Mouse (Mus musculus): ENCODE measurements around the gene Cyp2f2. TPM values are rescaled to one million over a fixed set of nuclear protein-coding genes. Genes with fewer than 3 reads are reported as not detected.

Cyp2f2 gene
- polyA plus RNA-seq, 1 experiment from 2014 or later: 75.8 TPM

DNA sequence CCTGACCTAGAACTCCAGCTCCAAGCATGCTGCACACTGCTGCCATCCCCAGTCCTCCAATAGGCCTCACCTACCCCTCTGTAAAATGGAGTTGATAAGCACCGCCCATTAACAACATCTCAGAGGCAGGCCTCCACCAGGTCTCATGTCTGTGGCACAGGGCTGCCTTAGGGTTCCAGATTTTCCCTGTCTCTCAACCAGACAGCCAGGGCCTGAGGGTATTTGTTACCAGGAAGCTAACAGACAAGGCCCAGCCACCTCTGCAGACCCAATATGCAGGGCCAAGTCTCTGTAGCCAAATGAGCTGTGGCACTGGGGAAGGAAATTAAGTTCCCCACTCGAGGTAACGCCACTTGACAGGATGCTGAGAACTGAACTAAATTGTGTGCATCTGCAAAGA is 41.2 kb downstream of the Cyp2f2 start:
- Histone ChIP-seq H3K9ac (ENCODE audit: low read length) (no peak overlapping the region), H3K27me3 (ENCODE audit: control insufficient read depth, insufficient read depth, low read depth, low read length) (no peaks in the 10 kb centered on the region), H3K4me2 (ENCODE audit: low read depth, low read length) (no peak overlapping the region), H3K9me3 (ENCODE audit: control insufficient read depth, low read length) (no peaks in the 10 kb centered on the region), H3K27ac (ENCODE audit: low read length) (no peak overlapping the region), H3K4me1 (replicated peaks; ENCODE audit: control insufficient read depth, insufficient read depth, low read length) (peaks cover 44% of the 10 kb centered on the region), H3K36me3 (ENCODE audit: control insufficient read depth, insufficient read depth, low read length) (peaks cover 27% of the 10 kb centered on the region), H3K4me3 (ENCODE audit: low read length) (no peak overlapping the region)
- 82% methylated on average over 3 of the region's 3 CpGs for WGBS
- no peak for ATAC-seq (ENCODE audit: low read depth)

DNA sequence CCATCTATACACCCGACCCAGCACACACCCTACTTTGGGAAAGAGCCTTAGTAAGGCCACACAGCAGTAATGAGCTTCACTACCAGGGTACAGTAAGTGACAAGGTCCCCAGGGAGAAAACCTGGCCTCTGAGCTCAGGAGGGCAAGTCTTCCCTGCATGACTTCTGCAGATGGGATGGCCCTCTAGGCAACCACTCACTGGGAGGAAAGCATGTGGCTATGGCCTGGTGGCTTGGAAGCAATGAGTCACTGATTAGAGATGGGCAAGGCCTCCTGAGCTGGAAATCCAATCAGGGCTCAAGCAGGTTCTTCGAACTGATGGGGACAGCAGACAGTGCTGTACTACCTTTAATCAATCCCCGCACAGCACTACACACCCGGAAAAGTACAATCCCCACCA is 42.0 kb downstream of the Cyp2f2 start:
- peak overlapping the region; percentile 14; the same call in 1 of the 2 replicates for H3K9ac ChIP-seq (ENCODE audit: low read length)
- peaks cover 27% of the 10 kb centered on the region for H3K36me3 ChIP-seq (ENCODE audit: control insufficient read depth, insufficient read depth, low read length)
- 75% methylated on average over 4 of the region's 4 CpGs for WGBS
- no peaks in the 10 kb centered on the region for H3K27me3 ChIP-seq (ENCODE audit: control insufficient read depth, insufficient read depth, low read depth, low read length)
- no peak overlapping the region for H3K27ac ChIP-seq (ENCODE audit: low read length)
- no peaks in the 10 kb centered on the region for H3K9me3 ChIP-seq (ENCODE audit: control insufficient read depth, low read length)
- no peak overlapping the region for H3K4me2 ChIP-seq (ENCODE audit: low read depth, low read length)
- H3K4me1 ChIP-seq (replicated peaks; ENCODE audit: control insufficient read depth, insufficient read depth, low read length): peaks cover 44% of the 10 kb centered on the region
- H3K4me3 ChIP-seq (ENCODE audit: low read length): no peak overlapping the region
- no peak for ATAC-seq (ENCODE audit: low read depth)

DNA sequence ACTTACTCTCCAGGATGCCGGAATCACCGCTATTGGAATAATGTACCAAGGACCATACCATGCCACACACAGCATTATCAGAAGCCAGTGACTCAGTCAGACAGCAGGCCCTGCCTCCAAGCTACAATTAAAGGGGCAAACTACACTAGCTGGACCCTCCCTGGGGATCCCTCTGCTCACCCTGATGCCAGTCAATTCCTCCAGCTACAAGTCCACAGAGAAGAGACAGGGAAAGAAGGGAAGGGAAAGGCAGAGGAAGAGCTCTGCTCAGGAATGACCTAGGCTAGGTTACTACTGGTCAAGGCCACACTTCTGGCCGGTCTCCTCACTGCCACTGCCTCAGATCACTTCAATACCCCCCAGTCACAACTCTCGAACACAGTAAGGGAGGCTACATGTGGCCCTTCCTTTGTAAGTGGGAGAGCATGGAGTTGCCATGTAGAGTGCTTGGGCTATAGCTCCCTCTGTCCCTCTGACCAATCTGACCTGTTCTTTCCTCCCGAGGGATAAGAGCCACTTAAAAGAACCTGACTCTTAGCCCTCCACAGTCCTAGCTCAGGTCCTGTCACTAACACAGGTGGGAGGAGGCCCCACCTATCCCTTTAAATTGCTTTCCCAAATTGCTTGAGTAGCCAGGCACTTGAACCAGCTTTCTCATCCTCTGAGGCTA is 43.2 kb downstream of the Cyp2f2 start:
- ATAC-seq (ENCODE audit: low read depth): no peak
- peak overlapping the region; percentile 16 for H3K4me3 ChIP-seq (ENCODE audit: low read length)
- 64% methylated on average over 5 of the region's 5 CpGs for WGBS
- H3K36me3 ChIP-seq (ENCODE audit: control insufficient read depth, insufficient read depth, low read length): peaks cover 21% of the 10 kb centered on the region
- H3K9ac ChIP-seq (ENCODE audit: low read length): peak overlapping the region; percentile 32
- H3K4me1 ChIP-seq (replicated peaks; ENCODE audit: control insufficient read depth, insufficient read depth, low read length): peaks cover 52% of the 10 kb centered on the region
- no peaks in the 10 kb centered on the region for H3K9me3 ChIP-seq (ENCODE audit: control insufficient read depth, low read length)
- no peaks in the 10 kb centered on the region for H3K27me3 ChIP-seq (ENCODE audit: control insufficient read depth, insufficient read depth, low read depth, low read length)
- H3K27ac ChIP-seq (ENCODE audit: low read length): peak overlapping the region; percentile 34
- peak overlapping the region; percentile 89 for H3K4me2 ChIP-seq (ENCODE audit: low read depth, low read length)

DNA sequence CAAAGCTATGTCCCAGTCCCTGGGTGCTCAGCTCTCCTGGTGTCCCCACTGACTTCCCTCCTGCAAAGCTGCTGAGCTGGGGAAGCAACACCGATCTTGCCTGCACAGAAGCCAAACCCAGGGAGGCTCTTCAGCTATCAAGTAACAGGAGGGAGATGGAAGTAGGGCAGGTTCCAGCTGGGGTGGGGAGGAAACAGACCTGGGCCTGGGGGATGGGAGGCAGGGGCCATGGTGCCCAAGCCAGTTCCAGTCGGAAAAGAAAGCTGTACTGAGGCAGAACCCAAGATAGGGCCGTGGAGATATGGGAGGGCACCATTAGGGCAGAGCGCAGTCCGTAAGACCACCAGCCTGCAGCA is 43.7 kb downstream of the Cyp2f2 start:
- Histone ChIP-seq H3K9me3 (ENCODE audit: control insufficient read depth, low read length) (no peaks in the 10 kb centered on the region), H3K4me2 (ENCODE audit: low read depth, low read length) (peak overlapping the region; percentile 89)

DNA sequence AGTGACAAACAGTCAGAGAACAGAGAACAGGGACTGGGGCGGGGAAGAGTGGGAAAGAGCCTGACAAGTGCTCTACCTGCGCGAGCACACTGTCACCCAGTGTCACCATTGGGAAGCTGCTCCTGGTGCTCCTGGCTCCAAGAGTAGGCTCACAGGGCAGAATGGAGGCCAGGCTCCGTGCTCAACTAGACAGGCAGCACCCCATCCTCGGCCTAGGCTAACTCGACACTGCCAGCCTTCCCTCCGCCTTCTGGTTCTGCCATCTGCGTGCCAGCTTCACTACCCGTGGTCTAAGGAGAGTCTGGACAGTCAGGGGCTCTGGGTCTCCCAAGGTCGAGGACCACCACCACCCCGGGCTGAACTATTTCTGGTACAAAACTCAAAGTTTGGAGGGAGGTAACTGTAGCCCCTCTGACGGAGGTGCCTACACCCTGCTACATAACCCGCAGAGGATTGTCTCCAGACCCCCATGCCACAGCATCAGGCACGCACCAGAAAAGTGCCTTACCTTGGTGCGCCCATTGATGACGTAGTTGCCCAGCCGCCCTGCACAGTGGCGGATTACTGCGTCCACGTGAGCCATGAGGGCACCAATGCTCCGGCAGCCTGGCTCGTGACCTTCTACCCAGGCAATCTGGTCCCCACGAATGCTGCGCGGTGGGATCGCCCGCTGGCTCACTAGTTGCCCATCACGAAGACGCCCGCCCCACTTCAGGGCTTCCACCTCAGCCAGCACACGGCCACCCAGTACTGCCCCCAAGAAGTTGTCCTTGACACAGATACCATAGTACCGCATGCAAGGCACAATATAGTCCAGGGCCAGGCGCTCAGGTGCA is 44.6 kb downstream of the Cyp2f2 start:
- H3K4me1 ChIP-seq (replicated peaks; ENCODE audit: control insufficient read depth, insufficient read depth, low read length): peaks cover 53% of the 10 kb centered on the region
- no peaks in the 10 kb centered on the region for H3K27me3 ChIP-seq (ENCODE audit: control insufficient read depth, insufficient read depth, low read depth, low read length)
- 80% methylated on average over 33 of the region's 33 CpGs for WGBS
- H3K4me3 ChIP-seq (ENCODE audit: low read length): peak overlapping the region; percentile 62
- H3K4me2 ChIP-seq (ENCODE audit: low read depth, low read length): peak overlapping the region; percentile 89
- no peak for ATAC-seq (ENCODE audit: low read depth)
- peaks cover 12% of the 10 kb centered on the region for H3K36me3 ChIP-seq (ENCODE audit: control insufficient read depth, insufficient read depth, low read length)
- H3K27ac ChIP-seq (ENCODE audit: low read length): no peak overlapping the region
- H3K9me3 ChIP-seq (ENCODE audit: control insufficient read depth, low read length): no peaks in the 10 kb centered on the region
- peak overlapping the region; percentile 92; the same call in 1 of the 2 replicates for H3K9ac ChIP-seq (ENCODE audit: low read length)

More for the DNA sequence above, 43.7 kb downstream of the Cyp2f2 start:
- H3K27me3 ChIP-seq (ENCODE audit: control insufficient read depth, insufficient read depth, low read depth, low read length): no peaks in the 10 kb centered on the region
- peak overlapping the region; percentile 5 for H3K4me3 ChIP-seq (ENCODE audit: low read length)
- H3K36me3 ChIP-seq (ENCODE audit: control insufficient read depth, insufficient read depth, low read length): peaks cover 20% of the 10 kb centered on the region
- 51% methylated on average over 5 of the region's 5 CpGs for WGBS
- no peak for ATAC-seq (ENCODE audit: low read depth)
- H3K27ac ChIP-seq (ENCODE audit: low read length): peak overlapping the region; percentile 34
- peaks cover 53% of the 10 kb centered on the region for H3K4me1 ChIP-seq (replicated peaks; ENCODE audit: control insufficient read depth, insufficient read depth, low read length)
- H3K9ac ChIP-seq (ENCODE audit: low read length): peak overlapping the region; percentile 32

DNA sequence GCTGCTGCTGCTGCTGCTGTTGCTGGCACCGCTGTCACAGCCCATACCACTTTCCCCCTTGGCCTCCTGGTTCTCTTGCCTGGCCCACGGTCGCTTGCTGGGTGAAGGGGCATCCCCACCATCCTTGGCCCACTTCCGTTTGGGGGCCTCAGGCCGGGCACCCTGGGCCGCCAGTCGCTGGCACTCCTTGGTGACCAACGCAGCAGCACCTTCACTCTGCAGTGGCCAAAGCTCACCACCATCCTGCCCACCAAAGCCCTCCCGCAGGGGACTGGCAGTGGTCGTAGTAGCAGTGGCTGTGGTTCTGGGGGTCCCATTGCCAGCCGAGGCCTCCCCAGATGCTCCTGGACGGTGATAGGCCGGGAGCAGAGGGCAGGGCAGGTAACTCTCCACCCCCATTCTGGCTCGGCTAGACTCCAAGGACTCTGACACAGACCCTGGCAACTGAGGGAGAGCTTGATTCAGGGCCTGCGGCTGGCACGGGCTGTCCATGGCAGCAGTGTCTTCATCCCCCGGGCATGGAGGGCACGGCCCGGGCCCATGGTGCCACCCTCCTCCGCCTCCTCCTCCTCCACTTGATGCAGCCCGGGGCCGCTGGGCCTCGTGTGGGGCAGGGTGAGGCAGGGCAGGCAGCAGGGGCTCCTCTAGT is 45.4 kb downstream of the Cyp2f2 start:
- 56% methylated on average over 23 of the region's 23 CpGs for WGBS

DNA sequence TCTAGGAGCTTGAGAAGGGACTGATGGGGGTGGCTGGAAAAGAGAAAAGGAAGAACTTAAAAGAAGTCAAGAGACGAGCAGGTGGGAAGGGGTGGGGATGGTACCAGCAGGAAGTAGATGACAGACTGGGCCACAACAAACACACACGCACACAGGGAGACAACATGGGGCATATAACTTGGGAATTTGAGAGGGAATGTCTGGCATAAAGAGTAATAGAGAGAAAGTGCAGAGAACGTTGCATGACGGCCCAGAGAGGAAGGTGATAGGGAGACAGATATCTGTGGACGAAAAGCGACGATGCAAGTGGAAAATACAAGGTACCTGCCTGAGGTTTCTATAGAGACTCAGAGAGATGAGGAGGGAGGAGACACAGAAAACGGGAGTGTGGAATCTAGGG is 46.0 kb downstream of the Cyp2f2 start:
- 2% methylated on average over 8 of the region's 8 CpGs for WGBS
- Histone ChIP-seq H3K4me1 (replicated peaks; ENCODE audit: control insufficient read depth, insufficient read depth, low read length) (peaks cover 46% of the 10 kb centered on the region), H3K4me3 (ENCODE audit: low read length) (peak overlapping the region; percentile 62), H3K9me3 (ENCODE audit: control insufficient read depth, low read length) (no peaks in the 10 kb centered on the region), H3K36me3 (ENCODE audit: control insufficient read depth, insufficient read depth, low read length) (peaks cover 13% of the 10 kb centered on the region), H3K9ac (ENCODE audit: low read length) (peak overlapping the region; percentile 92), H3K4me2 (ENCODE audit: low read depth, low read length) (peak overlapping the region; percentile 89), H3K27ac (ENCODE audit: low read length) (peak overlapping the region; percentile 99), H3K27me3 (ENCODE audit: control insufficient read depth, insufficient read depth, low read depth, low read length) (no peaks in the 10 kb centered on the region)
- ATAC-seq (ENCODE audit: low read depth): no peak

More for the DNA sequence above, 45.4 kb downstream of the Cyp2f2 start:
- Histone ChIP-seq H3K4me3 (ENCODE audit: low read length) (peak overlapping the region; percentile 62), H3K4me2 (ENCODE audit: low read depth, low read length) (peak overlapping the region; percentile 89), H3K9me3 (ENCODE audit: control insufficient read depth, low read length) (no peaks in the 10 kb centered on the region), H3K36me3 (ENCODE audit: control insufficient read depth, insufficient read depth, low read length) (peaks cover 10% of the 10 kb centered on the region), H3K9ac (ENCODE audit: low read length) (peak overlapping the region; percentile 92), H3K27ac (ENCODE audit: low read length) (peak overlapping the region; percentile 99; the same call in 1 of the 2 replicates), H3K27me3 (ENCODE audit: control insufficient read depth, insufficient read depth, low read depth, low read length) (no peaks in the 10 kb centered on the region), H3K4me1 (replicated peaks; ENCODE audit: control insufficient read depth, insufficient read depth, low read length) (peaks cover 52% of the 10 kb centered on the region)
- ATAC-seq (ENCODE audit: low read depth): no peak

GRCm38 (mm10) chr7:27166229-27166613 is 46.5 kb downstream of the Cyp2f2 start:
- no peaks in the 10 kb centered on the region for H3K27me3 ChIP-seq (ENCODE audit: control insufficient read depth, insufficient read depth, low read depth, low read length)
- peak overlapping the region; percentile 99 for H3K27ac ChIP-seq (ENCODE audit: low read length)
- H3K4me1 ChIP-seq (replicated peaks; ENCODE audit: control insufficient read depth, insufficient read depth, low read length): peaks cover 41% of the 10 kb centered on the region
- H3K4me2 ChIP-seq (ENCODE audit: low read depth, low read length): peak overlapping the region; percentile 89
- 0% methylated on average over 8 of the region's 43 CpGs for WGBS
- peak; percentile 84 for ATAC-seq (ENCODE audit: low read depth)
- peak overlapping the region; percentile 92 for H3K9ac ChIP-seq (ENCODE audit: low read length)
- H3K4me3 ChIP-seq (ENCODE audit: low read length): peak overlapping the region; percentile 62
- H3K9me3 ChIP-seq (ENCODE audit: control insufficient read depth, low read length): no peaks in the 10 kb centered on the region
- H3K36me3 ChIP-seq (ENCODE audit: control insufficient read depth, insufficient read depth, low read length): peaks cover 18% of the 10 kb centered on the region
